Mouse (Mus musculus): ENCODE results near the gene Tgm2.

GRCm38 (mm10) chr2:158098730-158099129, 47.5 kb downstream of the Tgm2 start:
- TF ChIP-seq POLR2A (IDR thresholded peaks at IDR 0.05; ENCODE audit: borderline replicate concordance, extremely low read depth, insufficient read depth, insufficient read length, poor library complexity, severe bottlenecking) (no peak), CTCF (IDR thresholded peaks at IDR 0.05; ENCODE audit: borderline replicate concordance, extremely low read depth, insufficient read depth, insufficient read length) (no peak)

Data from brain, embryonic 14.5 days (tissue).